Mouse (Mus musculus): ENCODE results near the gene Sox1. TPM values are rescaled to one million over a fixed set of nuclear protein-coding genes. Genes with fewer than 3 reads are reported as not detected.

Sox1 gene
- not detected for polyA plus RNA-seq (2014; fragmentation: Illumina TruSeq; extraction: RNeasy Lipid Tissue Mini Kit (QIAGEN cat#74804))

GRCm38 (mm10) chr8:12395071-12396031 lies at the start of gene Sox1:
TSS of gene Sox1 (plus strand) at chr8:12395295.

Other genes with a start within 250 kb of the Sox1 start
- gene A230072I06Rik, start 116.5 kb upstream of the Sox1 start, polyA plus RNA-seq (2014; fragmentation: Illumina TruSeq; extraction: RNeasy Lipid Tissue Mini Kit (QIAGEN cat#74804)) = not detected
- not detected for gene Spaca7, start 177.7 kb downstream of the Sox1 start, polyA plus RNA-seq (2014; fragmentation: Illumina TruSeq; extraction: RNeasy Lipid Tissue Mini Kit (QIAGEN cat#74804))

Data from ovary, adult 10 weeks (tissue).